Mouse (Mus musculus) limb, embryonic 11.5 days (tissue): ENCODE data around the gene Klhdc10. TPM values are rescaled to one million over a fixed set of nuclear protein-coding genes. Genes with fewer than 3 reads are reported as not detected.

Source experiments
- ATAC-seq: fragments of 200-750 bp; cut with Nextera tagmentation; 2 replicates; pipeline ENCODE4 v1.8.0; 2017; ENCODE audit warnings: low read depth; ENCODE audit not compliant: insufficient number of reproducible peaks, low FRiP score, low TSS enrichment
- DNase-seq: peaks from one replicate; pipeline ENCODE4 v3.0.0-alpha.2; 2015; ENCODE audit warnings: low spot score
- H3K27ac ChIP-seq: fragments of 300-500 bp; sonication (generic); replicated peaks from 2 replicates; pipeline ENCODE4 v1.5.1; 2014; ENCODE audit warnings: low read depth, mild to moderate bottlenecking, low read length
- H3K27me3 ChIP-seq: fragments of 300-500 bp; sonication (generic); 2 replicates; pipeline ENCODE4 v1.6.1; 2014; ENCODE audit warnings: mild to moderate bottlenecking, low read length, mixed read lengths; ENCODE audit not compliant: control insufficient read depth, insufficient read depth
- H3K36me3 ChIP-seq: fragments of 300-500 bp; sonication (generic); 2 replicates; pipeline ENCODE4 v1.6.1; 2014; ENCODE audit warnings: mild to moderate bottlenecking, low read length, moderate library complexity, mixed read lengths; ENCODE audit not compliant: control insufficient read depth, insufficient read depth
- H3K4me1 ChIP-seq: fragments of 300-500 bp; sonication (generic); 2 replicates; pipeline ENCODE4 v1.6.1; 2014; ENCODE audit warnings: low read length, mixed read lengths; ENCODE audit not compliant: control insufficient read depth, insufficient read depth
- H3K4me2 ChIP-seq: fragments of 300-500 bp; sonication (generic); 2 replicates; pipeline ENCODE4 v1.6.1; 2014; ENCODE audit warnings: low read depth, mild to moderate bottlenecking, moderate library complexity; ENCODE audit not compliant: severe bottlenecking
- H3K4me3 ChIP-seq: fragments of 300-500 bp; sonication (generic); 2 replicates; pipeline ENCODE4 v1.5.1; 2014; ENCODE audit warnings: low read depth, low read length
- H3K9ac ChIP-seq: fragments of 300-500 bp; sonication (generic); 2 replicates; pipeline ENCODE4 v1.6.1; 2014; ENCODE audit warnings: mild to moderate bottlenecking, low read length
- H3K9me3 ChIP-seq: fragments of 300-500 bp; sonication (generic); 2 replicates; pipeline ENCODE4 v1.6.1; 2016; ENCODE audit warnings: low read length; ENCODE audit not compliant: control insufficient read depth
- WGBS: fragments of 180-500 bp; shearing (Covaris S2); extraction: QIAGEN DNeasy Blood & Tissue Kit; methylation state at CpG from one replicate; pipeline ENCODE4 v1.1.7; 2014; 5-methylcytosine and 5-hydroxymethylcytosine counted together
- polyA plus RNA-seq: library from polyadenylated mRNA; unstranded; fragments of >200 nt; fragmentation: Nextera tagmentation; extraction: Ambion mirVana; gene quantifications from 2 replicates; pipeline ENCODE4 v1.2.1, GENCODE M21; 2014

Klhdc10 gene
- polyA plus RNA-seq, 1 experiment from 2014 or later = 46.0 TPM

DNA sequence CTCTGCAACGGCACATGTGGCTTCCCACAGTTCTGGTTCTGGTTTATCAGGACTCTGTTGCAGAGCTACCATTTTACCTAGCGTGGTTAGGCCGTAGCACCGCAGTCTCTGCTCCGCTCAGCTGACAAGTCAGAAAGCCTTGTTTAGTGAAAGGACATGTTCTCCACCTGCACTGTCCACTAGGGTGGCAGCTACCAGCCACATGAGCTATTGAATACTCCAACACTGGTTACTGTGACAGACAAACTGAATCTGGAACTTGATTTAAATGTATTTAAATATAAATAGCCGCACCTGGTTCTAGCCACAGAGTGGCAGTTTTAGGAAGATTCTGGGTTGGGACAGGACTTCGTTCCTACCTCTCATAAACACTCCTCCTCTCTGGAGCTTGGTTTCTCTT lies 55.3 kb downstream of the Klhdc10 start:
- Histone ChIP-seq H3K9ac (no peak overlapping the region), H3K4me2 (no peak overlapping the region), H3K9me3 (no peaks in the 10 kb centered on the region), H3K36me3 (peaks cover 4% of the 10 kb centered on the region; the same call in 1 of the 2 replicates), H3K27ac (no peak overlapping the region), H3K4me1 (peaks cover 15% of the 10 kb centered on the region), H3K4me3 (no peak overlapping the region), H3K27me3 (no peaks in the 10 kb centered on the region)
- ATAC-seq = no peak
- WGBS = 95% methylated on average over 7 of the region's 7 CpGs
- DNase-seq = no peak

GRCm38 (mm10) chr6:30458626-30459025 lies 57.0 kb downstream of the Klhdc10 start:
- WGBS = 89% methylated on average over 5 of the region's 5 CpGs
- Histone ChIP-seq H3K9ac (no peak overlapping the region), H3K36me3 (peaks cover 7% of the 10 kb centered on the region; the same call in 1 of the 2 replicates), H3K4me2 (no peak overlapping the region), H3K4me1 (peaks cover 26% of the 10 kb centered on the region), H3K4me3 (no peak overlapping the region), H3K27ac (no peak overlapping the region), H3K9me3 (no peaks in the 10 kb centered on the region), H3K27me3 (no peaks in the 10 kb centered on the region)
- ATAC-seq = no peak
- no peak for DNase-seq

DNA sequence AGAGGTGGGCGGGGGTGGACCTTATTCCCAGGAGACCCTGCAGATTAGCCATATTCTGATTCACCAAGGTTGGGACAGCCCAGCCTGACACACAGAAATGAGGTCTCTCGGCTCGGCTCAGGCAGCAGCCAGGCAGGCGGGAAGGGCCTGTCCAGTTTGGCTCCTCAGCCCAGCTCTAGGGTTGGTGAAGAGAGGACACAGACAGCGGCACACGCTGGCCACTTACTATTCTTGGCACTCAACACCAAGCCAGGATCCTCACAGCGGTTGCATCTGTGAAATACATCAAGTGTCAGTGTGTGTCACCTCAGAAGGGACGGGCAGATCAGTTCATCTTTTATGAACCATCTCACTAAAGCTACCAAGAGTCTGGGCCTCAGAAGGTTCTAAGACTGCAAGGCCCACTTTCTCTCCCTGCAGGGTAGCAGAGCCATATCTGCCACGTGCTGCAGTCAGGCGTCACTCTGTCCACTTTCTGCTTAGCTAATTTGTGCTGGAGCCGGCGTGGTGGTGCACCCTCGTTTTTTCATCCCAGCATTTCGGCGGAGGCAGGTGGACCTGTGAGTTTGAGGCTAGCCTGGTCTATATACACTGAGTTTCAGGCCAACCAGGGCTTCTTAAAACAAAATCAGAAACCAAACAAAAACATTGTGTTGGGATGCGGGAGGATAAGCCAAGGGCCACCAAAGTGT lies 57.5 kb downstream of the Klhdc10 start:
- ATAC-seq (no peak), DNase-seq (no peak)
- peak overlapping the region; percentile 75 for H3K9ac ChIP-seq
- H3K9me3 ChIP-seq = no peaks in the 10 kb centered on the region
- peak overlapping the region; percentile 23 for H3K4me3 ChIP-seq
- H3K27ac ChIP-seq = peak overlapping the region; percentile 98
- H3K4me2 ChIP-seq = peak overlapping the region; percentile 41
- H3K27me3 ChIP-seq = no peaks in the 10 kb centered on the region
- 76% methylated on average over 16 of the region's 16 CpGs for WGBS
- H3K4me1 ChIP-seq = peaks cover 26% of the 10 kb centered on the region
- H3K36me3 ChIP-seq = peaks cover 7% of the 10 kb centered on the region; the same call in 1 of the 2 replicates

- H3K27ac ChIP-seq = peak overlapping the region; percentile 98
- H3K9ac ChIP-seq = peak overlapping the region; percentile 75
- H3K4me3 ChIP-seq = peak overlapping the region; percentile 23
- DNase-seq (peak; percentile 93), ATAC-seq (no peak)
- peaks cover 3% of the 10 kb centered on the region; the same call in 1 of the 2 replicates for H3K36me3 ChIP-seq
- H3K27me3 ChIP-seq = no peaks in the 10 kb centered on the region
- peaks cover 26% of the 10 kb centered on the region for H3K4me1 ChIP-seq
- no peaks in the 10 kb centered on the region for H3K9me3 ChIP-seq
- 6% methylated on average over 40 of the region's 40 CpGs for whole genome bisulfite sequencing
- H3K4me2 ChIP-seq = peak overlapping the region; percentile 41
Observed at GRCm38 (mm10) chr6:30459811-30460749, 58.4 kb downstream of the Klhdc10 start.

DNA sequence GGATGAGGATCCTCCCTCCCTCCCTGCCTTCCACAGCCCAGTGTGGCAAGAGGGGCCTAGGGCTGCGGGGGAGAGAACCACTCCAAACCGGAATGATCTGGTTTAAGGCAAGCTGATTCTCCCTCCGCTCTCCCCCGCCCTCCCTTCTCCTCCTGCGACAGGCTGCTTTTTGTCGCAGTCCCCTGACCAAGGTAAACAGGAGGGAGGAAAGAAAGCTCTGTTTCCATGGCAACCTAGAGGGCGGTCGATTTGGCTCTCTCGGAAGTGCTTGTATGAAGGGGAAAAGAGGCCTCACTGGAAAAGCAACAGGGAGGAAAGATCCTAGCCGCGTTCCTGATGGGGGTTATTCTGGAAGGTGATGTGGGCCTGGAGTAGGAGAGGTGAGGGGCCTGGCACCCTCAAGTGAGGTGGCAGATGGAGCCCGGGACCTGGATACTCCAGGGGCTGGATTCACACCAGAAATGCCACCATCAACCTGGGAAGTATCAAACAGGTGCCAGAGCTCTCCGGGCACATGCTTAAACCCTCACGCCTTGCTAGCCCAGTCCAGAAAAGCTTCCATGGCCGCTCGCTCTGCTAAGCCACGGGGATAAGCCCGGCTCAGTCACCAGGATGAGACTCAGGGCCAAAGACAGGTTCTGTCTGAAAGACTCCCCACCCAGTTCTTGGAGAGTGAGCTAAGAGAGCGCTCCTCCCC lies 59.2 kb downstream of the Klhdc10 start:
- WGBS = 13% methylated on average over 19 of the region's 19 CpGs
- ATAC-seq = peak; percentile 89
- peaks cover 26% of the 10 kb centered on the region for H3K4me1 ChIP-seq

DNA sequence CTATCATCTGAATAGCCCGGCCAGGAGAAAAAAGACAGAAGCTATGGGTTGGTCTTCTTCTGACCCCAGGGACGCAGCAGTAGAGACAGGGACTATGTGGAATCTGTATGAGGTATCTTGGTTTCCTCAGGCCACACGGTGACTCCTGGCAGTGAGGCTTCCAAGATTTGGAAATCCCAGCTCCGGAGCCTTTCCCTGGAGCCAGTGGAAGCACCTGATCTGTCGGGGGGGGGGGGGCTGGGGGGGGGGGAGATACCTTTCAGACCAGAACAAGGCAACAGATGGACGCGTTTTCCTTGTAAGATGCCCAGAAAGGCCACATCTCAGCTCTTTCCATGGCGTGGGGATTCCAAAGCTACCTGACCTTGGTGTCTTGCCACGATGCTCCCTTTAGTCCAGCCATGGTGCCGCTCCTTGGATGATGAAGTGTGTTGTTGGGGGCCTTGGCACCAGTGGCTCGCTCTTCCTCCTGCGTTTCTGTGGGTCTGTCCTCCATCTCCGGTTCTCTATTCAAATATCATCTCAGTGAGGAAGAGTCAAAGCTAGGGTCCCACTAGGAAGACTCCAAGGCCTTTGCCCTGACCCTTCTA lies 60.2 kb downstream of the Klhdc10 start:
- whole genome bisulfite sequencing = 87% methylated on average over 13 of the region's 13 CpGs
- DNase-seq = no peak
- Histone ChIP-seq H3K27ac (peak overlapping the region; percentile 98), H3K27me3 (no peaks in the 10 kb centered on the region), H3K4me1 (peaks cover 30% of the 10 kb centered on the region), H3K36me3 (peaks cover 3% of the 10 kb centered on the region; the same call in 1 of the 2 replicates), H3K9me3 (no peaks in the 10 kb centered on the region), H3K4me2 (no peak overlapping the region), H3K4me3 (no peak overlapping the region), H3K9ac (no peak overlapping the region)
- ATAC-seq = no peak

More for the DNA sequence above, 59.2 kb downstream of the Klhdc10 start:
- Histone ChIP-seq H3K9ac (peak overlapping the region; percentile 75), H3K36me3 (peaks cover 3% of the 10 kb centered on the region; the same call in 1 of the 2 replicates), H3K4me3 (no peak overlapping the region), H3K9me3 (no peaks in the 10 kb centered on the region), H3K4me2 (peak overlapping the region; percentile 41), H3K27me3 (no peaks in the 10 kb centered on the region), H3K27ac (peak overlapping the region; percentile 98)
- DNase-seq = peak; percentile 91

DNA sequence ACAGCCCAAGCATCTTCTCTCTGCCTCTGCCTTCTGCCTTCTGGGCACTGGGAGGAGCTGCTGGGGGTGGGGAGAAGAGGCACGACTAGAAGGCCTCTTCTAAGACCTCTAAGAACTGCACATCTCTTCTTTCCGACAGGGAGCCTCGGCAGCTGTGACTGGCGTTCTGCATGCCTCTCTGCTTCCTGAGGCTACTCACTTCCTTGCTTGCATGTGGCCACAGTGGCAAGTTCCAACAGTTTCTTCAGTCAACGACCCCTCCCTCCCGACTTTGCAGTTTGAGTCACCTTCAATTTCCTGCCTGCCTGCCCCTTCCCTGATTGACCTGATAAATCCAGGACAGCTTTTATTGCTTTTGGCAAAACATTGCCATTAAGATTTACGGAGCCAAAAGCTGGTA lies 61.2 kb downstream of the Klhdc10 start:
- ATAC-seq = no peak
- no peak overlapping the region for H3K4me2 ChIP-seq
- H3K27me3 ChIP-seq = no peaks in the 10 kb centered on the region
- no peak overlapping the region for H3K4me3 ChIP-seq
- whole genome bisulfite sequencing = 4% methylated on average over 7 of the region's 7 CpGs
- H3K4me1 ChIP-seq = peaks cover 39% of the 10 kb centered on the region
- H3K9me3 ChIP-seq = no peaks in the 10 kb centered on the region
- DNase-seq = peak; percentile 52
- H3K36me3 ChIP-seq = peaks cover 3% of the 10 kb centered on the region; the same call in 1 of the 2 replicates
- H3K27ac ChIP-seq = peak overlapping the region; percentile 62
- H3K9ac ChIP-seq = peak overlapping the region; percentile 47
